Mouse (Mus musculus): Measurements from ENCODE around the gene Rps6ka2.
A peak's percentile ranks its signal among the peaks of the same experiment; 100 is the strongest.
"Not testable (repeated sequence)": the region's sequence is repeated elsewhere in the genome, so short reads cannot be mapped to it uniquely, and the experiment has no call there.

Gene Rps6ka2

GRCm38 (mm10) chr17:7170304-7171295 lies 685 bp downstream of the Rps6ka2 start:
- DNase-seq (ENCODE audit: low read depth, low spot score) = peak; percentile 54

- DNase-seq (ENCODE audit: low read depth, low spot score) = no peak
These were observed 3.6 kb downstream of the Rps6ka2 start for GRCm38 (mm10) chr17:7173331-7174028.

- DNase-seq (ENCODE audit: low read depth, low spot score) = no peak
These were observed 5.4 kb downstream of the Rps6ka2 start for GRCm38 (mm10) chr17:7175293-7175692.

- DNase-seq (ENCODE audit: low read depth, low spot score) = no peak
These were observed 6.5 kb downstream of the Rps6ka2 start for GRCm38 (mm10) chr17:7176394-7176793.

- no peak for DNase-seq (ENCODE audit: low read depth, low spot score)
These were observed 8.3 kb downstream of the Rps6ka2 start for GRCm38 (mm10) chr17:7178196-7178595.

GRCm38 (mm10) chr17:7182187-7182586 lies 12.3 kb downstream of the Rps6ka2 start:
- no peak for DNase-seq (ENCODE audit: low read depth, low spot score)

GRCm38 (mm10) chr17:7187037-7187436 lies 17.1 kb downstream of the Rps6ka2 start:
- DNase-seq (ENCODE audit: low read depth, low spot score) = not testable (repeated sequence)

GRCm38 (mm10) chr17:7189425-7189824 lies 19.5 kb downstream of the Rps6ka2 start:
- DNase-seq (ENCODE audit: low read depth, low spot score) = no peak

- DNase-seq (ENCODE audit: low read depth, low spot score) = no peak
These were observed 20.1 kb downstream of the Rps6ka2 start for GRCm38 (mm10) chr17:7189975-7190374.

- no peak for DNase-seq (ENCODE audit: low read depth, low spot score)
These were observed 24.4 kb downstream of the Rps6ka2 start for GRCm38 (mm10) chr17:7194140-7194840.

GRCm38 (mm10) chr17:7197121-7197925 lies 27.4 kb downstream of the Rps6ka2 start:
- no peak for DNase-seq (ENCODE audit: low read depth, low spot score)

GRCm38 (mm10) chr17:7204771-7205406 lies 35.0 kb downstream of the Rps6ka2 start:
- peak; percentile 77 for DNase-seq (ENCODE audit: low read depth, low spot score)

- DNase-seq (ENCODE audit: low read depth, low spot score) = no peak
These were observed 36.7 kb downstream of the Rps6ka2 start for GRCm38 (mm10) chr17:7206434-7207145.

- DNase-seq (ENCODE audit: low read depth, low spot score) = no peak
These were observed 40.7 kb downstream of the Rps6ka2 start for GRCm38 (mm10) chr17:7210648-7211047.

GRCm38 (mm10) chr17:7211893-7212292 lies 42.0 kb downstream of the Rps6ka2 start:
- no peak for DNase-seq (ENCODE audit: low read depth, low spot score)

- no peak for DNase-seq (ENCODE audit: low read depth, low spot score)
These were observed 43.3 kb downstream of the Rps6ka2 start for GRCm38 (mm10) chr17:7213214-7213613.

GRCm38 (mm10) chr17:7214061-7214460 lies 44.1 kb downstream of the Rps6ka2 start:
- DNase-seq (ENCODE audit: low read depth, low spot score) = no peak

- no peak for DNase-seq (ENCODE audit: low read depth, low spot score)
These were observed 47.9 kb downstream of the Rps6ka2 start for GRCm38 (mm10) chr17:7217791-7218329.

GRCm38 (mm10) chr17:7218396-7218795 lies 48.5 kb downstream of the Rps6ka2 start:
- DNase-seq (ENCODE audit: low read depth, low spot score) = no peak

Measured in forelimb bud, embryonic 11.5 days (tissue).